Mouse (Mus musculus) testis, adult 2 months (tissue): ENCODE measurements at regions not wholly inside any gene's neighbourhood (a gene's known extent, or its start where the extent isn't known, plus 50 kb on each side); places are given as distances from the start of the nearest gene placed in this dataset.
"Not testable (repeated sequence)": the region's sequence is repeated elsewhere in the genome, so short reads cannot be mapped to it uniquely, and the experiment has no call there.

ENCODE experiments used
- CTCF ChIP-seq: fragments of 200-500 bp; IDR thresholded peaks from 2 replicates; pipeline ENCODE4 v1.5.1; 2012; ENCODE audit warnings: low read depth, mild to moderate bottlenecking, inconsistent platforms, low read length, moderate library complexity; ENCODE audit not compliant: control insufficient read depth, insufficient read depth, insufficient replicate concordance
- POLR2A ChIP-seq: fragments of 200-500 bp; IDR thresholded peaks from 2 replicates; pipeline ENCODE4 v1.6.1; 2012; ENCODE audit warnings: low read depth, mild to moderate bottlenecking, inconsistent platforms, low read length, moderate library complexity; ENCODE audit not compliant: control insufficient read depth

- not testable (repeated sequence) for TF ChIP-seq CTCF, POLR2A
Measured at GRCm38 (mm10) chr2:17065149-17066145, 665.8 kb downstream of the Nebl start.
